Mouse (Mus musculus): ENCODE results near the gene Plscr4.

- TF ChIP-seq CTCF (IDR thresholded peaks at IDR 0.05; ENCODE audit: borderline replicate concordance, insufficient read depth, low read depth, low read length) (no peak), POLR2A (IDR thresholded peaks at IDR 0.05; ENCODE audit: borderline replicate concordance, insufficient read depth, low read length) (no peak)
These were observed 15.7 kb upstream of the Plscr4 start for GRCm38 (mm10) chr9:92441468-92441867.
